Mouse (Mus musculus) adrenal gland, postnatal 14 days (tissue): Measurements from ENCODE around the gene Upk1b. TPM values are rescaled to one million over a fixed set of nuclear protein-coding genes. Genes with fewer than 3 reads are reported as not detected.

Experiments
- total RNA-seq: library from RNA; stranded (reverse); gene quantifications from 2 replicates; pipeline ENCODE4 v1.2.3, GENCODE M21; 2021

Upk1b gene
- total RNA-seq, 1 experiment from 2014 or later = 3.7 TPM

Other genes starting within 250 kb of the Upk1b start
- gene Tmem39a, start 241.6 kb downstream of the Upk1b start, total RNA-seq = 55.7 and 74.0 TPM in 2 replicates
- gene Arhgap31, start 87.1 kb downstream of the Upk1b start, total RNA-seq = 34.8 and 37.5 TPM in 2 replicates
- gene B4galt4, start 58.1 kb downstream of the Upk1b start, total RNA-seq = 12.9 and 15.2 TPM in 2 replicates
- gene 4930435E12Rik, start 28.4 kb upstream of the Upk1b start, total RNA-seq = not detected in 2 replicates
- 18.8 and 23.8 TPM in 2 replicates for gene Igsf11, start 92.3 kb upstream of the Upk1b start, total RNA-seq